Mouse (Mus musculus): ENCODE data around the gene Foxp1.

DNA sequence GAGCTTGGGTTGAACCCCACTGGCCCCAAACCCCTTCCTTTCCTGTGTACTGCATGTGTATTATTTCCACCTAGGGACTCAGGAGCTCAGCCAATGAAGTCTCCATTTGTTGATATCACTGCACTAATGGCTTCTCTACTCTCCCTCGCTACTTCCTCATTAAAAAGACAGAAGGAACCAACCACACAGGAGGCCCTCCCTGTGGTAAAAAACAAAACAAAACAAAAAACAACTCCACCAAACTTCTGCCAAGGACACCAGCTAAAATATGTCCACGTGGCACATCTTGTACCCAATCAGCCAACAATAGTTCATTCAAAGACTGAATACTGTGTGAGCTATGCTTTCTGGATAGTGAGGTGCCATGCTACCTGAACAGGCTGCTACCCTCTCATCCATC is 537.1 kb downstream of the Foxp1 start:
- TF ChIP-seq CTCF (IDR thresholded peaks at IDR 0.05; ENCODE audit: low read depth) (no peak), EP300 (IDR thresholded peaks at IDR 0.05; ENCODE audit: low read depth) (no peak)
